Mouse (Mus musculus): ENCODE measurements around the gene Cfap221.

Gene Cfap221

GRCm38 (mm10) chr1:119996798-119997581, at the start of gene Cfap221:
Gene Cfap221, minus strand, starts transcription at chr1:119997234.
- DNase-seq (ENCODE audit: low spot score): no peak

GRCm38 (mm10) chr1:120044584-120044983, 47.5 kb upstream of the Cfap221 start:
- DNase-seq (ENCODE audit: low spot score): no peak

- DNase-seq (ENCODE audit: low spot score): no peak
Measured at GRCm38 (mm10) chr1:120042421-120042820, 45.4 kb upstream of the Cfap221 start.

GRCm38 (mm10) chr1:120038594-120038993, 41.6 kb upstream of the Cfap221 start:
- DNase-seq (ENCODE audit: low spot score): no peak

GRCm38 (mm10) chr1:120037021-120037683, 40.1 kb upstream of the Cfap221 start:
- no peak for DNase-seq (ENCODE audit: low spot score)

GRCm38 (mm10) chr1:120035456-120036034, 38.5 kb upstream of the Cfap221 start:
- DNase-seq (ENCODE audit: low spot score): no peak

- no peak for DNase-seq (ENCODE audit: low spot score)
Measured at GRCm38 (mm10) chr1:120034793-120035192, 37.8 kb upstream of the Cfap221 start.

GRCm38 (mm10) chr1:120033469-120033854, 36.4 kb upstream of the Cfap221 start:
- no peak for DNase-seq (ENCODE audit: low spot score)

- peak; percentile 66 for DNase-seq (ENCODE audit: low spot score)
Measured at GRCm38 (mm10) chr1:120032804-120033468, 35.9 kb upstream of the Cfap221 start.

GRCm38 (mm10) chr1:120030474-120030873, 33.4 kb upstream of the Cfap221 start:
- no peak for DNase-seq (ENCODE audit: low spot score)

GRCm38 (mm10) chr1:120027693-120028092, 30.7 kb upstream of the Cfap221 start:
- DNase-seq (ENCODE audit: low spot score): no peak

- no peak for DNase-seq (ENCODE audit: low spot score)
Measured at GRCm38 (mm10) chr1:120025050-120025439, 28.0 kb upstream of the Cfap221 start.

GRCm38 (mm10) chr1:120024331-120025049, 27.5 kb upstream of the Cfap221 start:
- no peak for DNase-seq (ENCODE audit: low spot score)

- no peak for DNase-seq (ENCODE audit: low spot score)
Measured at GRCm38 (mm10) chr1:120021951-120022350, 24.9 kb upstream of the Cfap221 start.

GRCm38 (mm10) chr1:120020322-120020897, 23.4 kb upstream of the Cfap221 start:
- DNase-seq (ENCODE audit: low spot score): no peak

- no peak for DNase-seq (ENCODE audit: low spot score)
Measured at GRCm38 (mm10) chr1:120019428-120019827, 22.4 kb upstream of the Cfap221 start.

GRCm38 (mm10) chr1:120018900-120019299, 21.9 kb upstream of the Cfap221 start:
- no peak for DNase-seq (ENCODE audit: low spot score)

- DNase-seq (ENCODE audit: low spot score): no peak
Measured at GRCm38 (mm10) chr1:120016240-120016639, 19.2 kb upstream of the Cfap221 start.

- DNase-seq (ENCODE audit: low spot score): no peak
Measured at GRCm38 (mm10) chr1:120013111-120013510, 16.1 kb upstream of the Cfap221 start.

GRCm38 (mm10) chr1:120012638-120013037, 15.6 kb upstream of the Cfap221 start:
- DNase-seq (ENCODE audit: low spot score): no peak

- DNase-seq (ENCODE audit: low spot score): no peak
Measured at GRCm38 (mm10) chr1:120007851-120008588, 11.0 kb upstream of the Cfap221 start.

All from T-cell, adult 2 months (primary cell).